Mouse (Mus musculus): ENCODE data around the gene Rnf144a.

DNA sequence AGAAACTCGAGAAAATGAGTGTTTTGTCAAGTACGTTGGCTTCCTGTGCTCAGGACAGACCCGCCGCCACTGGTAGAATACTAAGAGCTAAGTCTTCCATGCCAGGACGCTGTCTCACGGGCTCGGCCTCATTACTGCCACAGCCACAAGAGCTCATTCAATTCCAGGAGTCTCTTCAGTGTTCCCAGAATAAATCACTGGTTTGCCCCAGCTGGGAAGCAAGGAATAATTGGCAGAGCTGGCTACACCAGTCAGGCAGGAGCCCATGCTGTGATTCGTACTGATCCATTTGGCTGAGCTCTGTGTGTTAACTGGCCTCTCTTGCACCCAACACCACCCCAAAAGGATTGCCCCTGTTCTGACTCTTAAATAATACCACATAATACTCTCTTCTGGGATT lies 45.0 kb downstream of the Rnf144a start:
- TF ChIP-seq CTCF (IDR thresholded peaks at IDR 0.05; ENCODE audit: borderline replicate concordance, insufficient read depth, low read length) (no peak), POLR2A (IDR thresholded peaks at IDR 0.05; ENCODE audit: low read depth, low read length) (no peak)

Measured in embryonic fibroblast, embryonic 13.5 days (primary cell).